Mouse (Mus musculus): ENCODE measurements around the gene Rgma.

- TF ChIP-seq POLR2A (IDR thresholded peaks at IDR 0.05; ENCODE audit: borderline replicate concordance, insufficient read depth, low read length) (no peak), CTCF (IDR thresholded peaks at IDR 0.05; ENCODE audit: borderline replicate concordance, insufficient read depth, low read depth, low read length) (no peak)
Observed at GRCm38 (mm10) chr7:73411523-73411922, 36.2 kb downstream of the Rgma start.

Measured in cerebellum, adult 2 months (tissue).